16 mouse cellular contexts compared by ENCODE assay signal in genomic region chr9:66311458-66311857, GRCm38 (mm10). TPM values are rescaled to one million over a fixed set of nuclear protein-coding genes. Genes with fewer than 3 reads are reported as not detected.
DNase-seq lines count a peak whose midpoint lies in the region; ATAC-seq and TF ChIP-seq lines count a peak whose summit lies in the region.
"Had no signal": no experiment of that assay in that cellular context is flagged by ENCODE, and none has a peak within 500 bp of the region (broad histone marks: within the 10 kb centered on the region; RNA-seq: fewer than 3 reads in every experiment).

No protein-coding gene starts in this region.

- no peak for TF ChIP-seq POLR2A in lung, adult 2 months (IDR thresholded peaks at IDR 0.05; ENCODE audit: borderline replicate concordance, extremely low read depth, low read depth, low read length)

- H3K4me1 ChIP-seq in heart, embryonic 11.5 days (ENCODE audit: control insufficient read depth, insufficient read depth, low read length), result no peaks in the 10 kb centered on the region
- H3K4me1 ChIP-seq in lung, adult 2 months (ENCODE audit: control insufficient read depth, insufficient read depth, low read length), result no peaks in the 10 kb centered on the region; the same call in 1 of the 2 replicates
- H3K4me1 ChIP-seq: forebrain, embryonic 13.5 days; hindbrain, embryonic 15.5 days had no signal

- no peaks in the 10 kb centered on the region for H3K27me3 ChIP-seq in heart, embryonic 11.5 days (ENCODE audit: control insufficient read depth, insufficient read depth, low read length)
- H3K27me3 ChIP-seq: forebrain, embryonic 13.5 days; hindbrain, embryonic 15.5 days had no signal

- intact Hi-C loops in heart, postnatal 36 days (cut with DNase I), result no loop called here

- no peak overlapping the region for H3K9ac ChIP-seq in heart, embryonic 11.5 days (ENCODE audit: low read depth, low read length)
- H3K9ac ChIP-seq: forebrain, embryonic 13.5 days; hindbrain, embryonic 15.5 days; liver, postnatal 0 days had no signal

- ATAC-seq in heart, embryonic 11.5 days (replicated peaks; ENCODE audit: insufficient number of reproducible peaks, low FRiP score, low TSS enrichment), result no peak
- ATAC-seq: forebrain, embryonic 13.5 days; intestine, postnatal 0 days; liver, postnatal 0 days had no signal

- H3K4me2 ChIP-seq in heart, embryonic 11.5 days, result no peak overlapping the region
- H3K4me2 ChIP-seq: forebrain, embryonic 13.5 days; hindbrain, embryonic 15.5 days had no signal

- TF ChIP-seq CTCF in lung, adult 2 months (IDR thresholded peaks at IDR 0.05; ENCODE audit: insufficient read depth, low read length), result no peak

- no peaks in the 10 kb centered on the region for H3K36me3 ChIP-seq in heart, embryonic 11.5 days (ENCODE audit: control insufficient read depth, insufficient read depth, low read length)
- H3K36me3 ChIP-seq: embryonic facial prominence, embryonic 10.5 days; hindbrain, embryonic 15.5 days had no signal

- DNase-seq in heart, adult 8-10 months (ENCODE audit: low spot score), result peak; percentile 45
- DNase-seq in lung, postnatal 10 days, result peak; percentile 6
- no peak for DNase-seq in lung, adult 2 months
- DNase-seq in heart, postnatal 36 days, result peak; percentile 16 to 17
- DNase-seq in yolk sac, embryonic 10.5 days (ENCODE audit: low spot score), result peak; percentile 4
- DNase-seq in urinary bladder, postnatal 10 days (ENCODE audit: low spot score), result no peak
- DNase-seq: cerebellum, adult 2 months; gastrocnemius, postnatal 25 days; liver; liver, postnatal 0 days; thymus, adult 18-20 months had no signal

- no peak overlapping the region for H3K4me3 ChIP-seq in heart, embryonic 11.5 days (ENCODE audit: low read depth, low read length)
- H3K4me3 ChIP-seq in lung, adult 2 months (replicated peaks; ENCODE audit: extremely low read depth, low read depth, low read length), result no peak overlapping the region
- H3K4me3 ChIP-seq: embryonic facial prominence, embryonic 10.5 days; forebrain, embryonic 13.5 days; hindbrain, embryonic 15.5 days had no signal

- 27% methylated on average over 3 of the region's 3 CpGs for WGBS in heart, embryonic 11.5 days (ENCODE audit: insufficient replicate concordance)
- WGBS in lung, adult 2 months, result 39% methylated on average over 3 of the region's 3 CpGs

- no peaks in the 10 kb centered on the region for H3K9me3 ChIP-seq in heart, embryonic 11.5 days (replicated peaks; ENCODE audit: control insufficient read depth, low read length)
- H3K9me3 ChIP-seq: embryonic facial prominence, embryonic 10.5 days; forebrain, embryonic 13.5 days; hindbrain, embryonic 15.5 days had no signal

- no peak overlapping the region for H3K27ac ChIP-seq in heart, embryonic 11.5 days (ENCODE audit: low read depth, low read length)
- H3K27ac ChIP-seq: embryonic facial prominence, embryonic 10.5 days; forebrain, embryonic 13.5 days; hindbrain, embryonic 15.5 days had no signal

RNA-seq across cellular contexts. Expression of gene Herc1, which starts 38.8 kb away (rescaled TPM):
- total RNA-seq in heart, adult 8-10 months (2022), result 10 to 100 TPM; 34.4 to 40.0 (median 35.8) TPM
- 24.4 and 25.7 TPM in 2 replicates for polyA plus RNA-seq in heart, embryonic 11.5 days (2014; fragmentation: Nextera tagmentation; extraction: Ambion mirVana)
- 11.4 and 15.7 TPM in 2 replicates for polyA plus RNA-seq in lung, adult 2 months (2012; rRNA removed)
- total RNA-seq in heart, postnatal 36 days (2021), result 10 to 100 TPM; 36.8 to 40.2 TPM

Comparison
In these comparisons a context has a peak if more than half of its experiments do, and no peak if none do; other contexts are left out.
1. DNase-seq: peak in heart, adult 8-10 months (single experiment), lung, postnatal 10 days (single experiment), heart, postnatal 36 days (2 of 2) and yolk sac, embryonic 10.5 days (single experiment); none in lung, adult 2 months (single experiment) and urinary bladder, postnatal 10 days (single experiment).